In genomic region chr13:44990073-44990682, GRCm38 (mm10) we compare ENCODE assay signal across 29 mouse cellular contexts. TPM values are rescaled to one million over a fixed set of nuclear protein-coding genes. Genes with fewer than 3 reads are reported as not detected.
DNase-seq lines count a peak whose midpoint lies in the region; ATAC-seq and TF ChIP-seq lines count a peak whose summit lies in the region.
"Had no signal": no experiment of that assay in that cellular context is flagged by ENCODE, and none has a peak within 500 bp of the region (broad histone marks: within the 10 kb centered on the region; RNA-seq: fewer than 3 reads in every experiment).

No protein-coding gene starts in this region.

- no peak for TF ChIP-seq CTCF in liver, postnatal 0 days (IDR thresholded peaks at IDR 0.05; ENCODE audit: low read depth)
- peak; percentile 14; the same call in 1 of the 2 replicates for TF ChIP-seq CTCF in intestine, postnatal 0 days (IDR thresholded peaks at IDR 0.05; ENCODE audit: low read depth)
- TF ChIP-seq CTCF in stomach, postnatal 0 days (IDR thresholded peaks at IDR 0.05; ENCODE audit: low read depth): no peak

- H3K4me2 ChIP-seq in kidney, embryonic 14.5 days (replicated peaks; ENCODE audit: low read depth, low read length): no peak overlapping the region
- no peak overlapping the region for H3K4me2 ChIP-seq in liver, postnatal 0 days (ENCODE audit: low read depth, low read length)
- H3K4me2 ChIP-seq in liver, embryonic 11.5 days: no peak overlapping the region
- no peak overlapping the region for H3K4me2 ChIP-seq in intestine, postnatal 0 days (replicated peaks; ENCODE audit: low read depth)
- no peak overlapping the region for H3K4me2 ChIP-seq in stomach, postnatal 0 days (replicated peaks; ENCODE audit: low read depth)
- no peak overlapping the region for H3K4me2 ChIP-seq in forebrain, embryonic 12.5 days
- H3K4me2 ChIP-seq: forebrain, embryonic 13.5 days; heart, embryonic 11.5 days; hindbrain, embryonic 12.5 days; liver, embryonic 15.5 days; midbrain, embryonic 12.5 days; neural tube, embryonic 12.5 days had no signal

- H3K4me3 ChIP-seq in kidney, embryonic 14.5 days (ENCODE audit: low read length): no peak overlapping the region
- H3K4me3 ChIP-seq in liver, postnatal 0 days (ENCODE audit: low read depth, low read length): no peak overlapping the region
- H3K4me3 ChIP-seq in liver, embryonic 11.5 days (ENCODE audit: low read depth, low read length): no peak overlapping the region
- H3K4me3 ChIP-seq in intestine, postnatal 0 days (ENCODE audit: low read depth, low read length): no peak overlapping the region
- no peak overlapping the region for H3K4me3 ChIP-seq in stomach, postnatal 0 days (ENCODE audit: low read depth, low read length)
- no peak overlapping the region for H3K4me3 ChIP-seq in forebrain, embryonic 12.5 days (replicated peaks)
- H3K4me3 ChIP-seq: erythroblast, embryonic 14.5 days; forebrain, embryonic 13.5 days; hindbrain, embryonic 12.5 days; layer of hippocampus, adult 2 months; liver, embryonic 15.5 days; megakaryocyte, embryonic 14.5 days; midbrain, embryonic 12.5 days; myocyte; neural tube, embryonic 12.5 days had no signal

- ATAC-seq in kidney, embryonic 14.5 days (ENCODE audit: low FRiP score, low TSS enrichment): no peak
- ATAC-seq in liver, postnatal 0 days: peak; percentile 68
- no peak for ATAC-seq in liver, embryonic 11.5 days (replicated peaks; ENCODE audit: low FRiP score)
- ATAC-seq in intestine, postnatal 0 days: peak; percentile 92
- ATAC-seq in stomach, postnatal 0 days (ENCODE audit: low FRiP score, low TSS enrichment): peak; percentile 80
- no peak for ATAC-seq in forebrain, embryonic 12.5 days (ENCODE audit: low FRiP score)
- ATAC-seq: CD4-positive, CD25-positive, alpha-beta regulatory T cell, adult 4 months; forebrain, embryonic 13.5 days; hindbrain, postnatal 0 days had no signal

- 85% methylated on average over 7 of the region's 7 CpGs for WGBS in kidney, embryonic 14.5 days
- WGBS in liver, postnatal 0 days (ENCODE audit: insufficient replicate concordance): 85% methylated on average over 7 of the region's 7 CpGs
- WGBS in liver, embryonic 11.5 days: 91% methylated on average over 7 of the region's 7 CpGs
- WGBS in intestine, postnatal 0 days: 59% methylated on average over 7 of the region's 7 CpGs
- WGBS in stomach, postnatal 0 days: 63% methylated on average over 7 of the region's 7 CpGs
- 93% methylated on average over 7 of the region's 7 CpGs for WGBS in forebrain, embryonic 12.5 days

- peak; percentile 38 for DNase-seq in kidney, adult 18-20 months
- DNase-seq in liver, postnatal 0 days: no peak
- no peak for DNase-seq in liver, embryonic 11.5 days (ENCODE audit: low spot score)
- DNase-seq in stomach, postnatal 0 days (ENCODE audit: low spot score): peak; percentile 55
- no peak for DNase-seq in cerebellum, postnatal 14 days
- DNase-seq: adrenal gland, postnatal 25 days; cerebellum, adult 18-20 months; cerebellum, postnatal 10 days; gastrocnemius, postnatal 10 days; heart, postnatal 36 days; left cerebral cortex, postnatal 4 days; lung, postnatal 4 days; right cerebral cortex, adult 18-20 months; spleen, adult 18-20 months had no signal

- H3K36me3 ChIP-seq in kidney, embryonic 14.5 days (ENCODE audit: control insufficient read depth, insufficient read depth, low read length): peaks cover 18% of the 10 kb centered on the region; the same call in 1 of the 2 replicates
- H3K36me3 ChIP-seq in liver, postnatal 0 days (replicated peaks; ENCODE audit: insufficient read depth, low read length): peaks cover 13% of the 10 kb centered on the region
- H3K36me3 ChIP-seq in liver, embryonic 11.5 days (ENCODE audit: control insufficient read depth, insufficient read depth, low read length): no peaks in the 10 kb centered on the region
- peaks cover 3% of the 10 kb centered on the region for H3K36me3 ChIP-seq in intestine, postnatal 0 days (ENCODE audit: control insufficient read depth, insufficient read depth)
- no peaks in the 10 kb centered on the region for H3K36me3 ChIP-seq in stomach, postnatal 0 days (ENCODE audit: control insufficient read depth, insufficient read depth, low read length)
- H3K36me3 ChIP-seq in forebrain, embryonic 12.5 days (replicated peaks): peaks cover 5% of the 10 kb centered on the region; the same call in 1 of the 2 replicates

- H3K27ac ChIP-seq in kidney, embryonic 14.5 days (ENCODE audit: low read depth, low read length): no peak overlapping the region
- H3K27ac ChIP-seq in liver, postnatal 0 days (ENCODE audit: low read depth): no peak overlapping the region
- H3K27ac ChIP-seq in liver, embryonic 11.5 days (ENCODE audit: low read depth, low read length): no peak overlapping the region
- H3K27ac ChIP-seq in intestine, postnatal 0 days (ENCODE audit: low read depth, low read length): peak overlapping the region; percentile 41
- peak overlapping the region; percentile 5; the same call in 1 of the 2 replicates for H3K27ac ChIP-seq in stomach, postnatal 0 days (replicated peaks)
- H3K27ac ChIP-seq in forebrain, embryonic 12.5 days: no peak overlapping the region
- H3K27ac ChIP-seq: forebrain, embryonic 13.5 days; hindbrain, embryonic 12.5 days; hindbrain, postnatal 0 days; layer of hippocampus, adult 2 months; liver, embryonic 15.5 days; midbrain, embryonic 12.5 days; neural tube, embryonic 12.5 days had no signal

- peak; percentile 27; the same call in 1 of the 2 replicates for TF ChIP-seq EP300 in liver, postnatal 0 days (IDR thresholded peaks at IDR 0.05; ENCODE audit: low read depth)
- no peak for TF ChIP-seq EP300 in stomach, postnatal 0 days (optimal IDR thresholded peaks at IDR 0.05)

- H3K27me3 ChIP-seq in kidney, embryonic 14.5 days (ENCODE audit: control insufficient read depth, insufficient read depth, low read length): no peaks in the 10 kb centered on the region
- no peaks in the 10 kb centered on the region for H3K27me3 ChIP-seq in liver, postnatal 0 days (ENCODE audit: insufficient read depth, low read length)
- H3K27me3 ChIP-seq in liver, embryonic 11.5 days (replicated peaks; ENCODE audit: control insufficient read depth, insufficient read depth, low read length): no peaks in the 10 kb centered on the region
- H3K27me3 ChIP-seq in intestine, postnatal 0 days (replicated peaks; ENCODE audit: control insufficient read depth, insufficient read depth, low read length): no peaks in the 10 kb centered on the region
- no peaks in the 10 kb centered on the region for H3K27me3 ChIP-seq in stomach, postnatal 0 days (ENCODE audit: control insufficient read depth, insufficient read depth, low read length)
- H3K27me3 ChIP-seq in forebrain, embryonic 12.5 days: no peaks in the 10 kb centered on the region
- H3K27me3 ChIP-seq: forebrain, embryonic 13.5 days; hindbrain, embryonic 12.5 days; liver, embryonic 15.5 days; megakaryocyte, embryonic 14.5 days; midbrain, embryonic 12.5 days; neural tube, embryonic 12.5 days had no signal

- no peak overlapping the region for H3K9ac ChIP-seq in kidney, embryonic 14.5 days (ENCODE audit: low read depth, low read length)
- no peak overlapping the region for H3K9ac ChIP-seq in liver, postnatal 0 days (replicated peaks)
- H3K9ac ChIP-seq in liver, embryonic 11.5 days (ENCODE audit: low read depth, low read length): no peak overlapping the region
- no peak overlapping the region for H3K9ac ChIP-seq in intestine, postnatal 0 days (ENCODE audit: low read depth, low read length)
- H3K9ac ChIP-seq in stomach, postnatal 0 days (ENCODE audit: low read length): no peak overlapping the region
- no peak overlapping the region for H3K9ac ChIP-seq in forebrain, embryonic 12.5 days
- H3K9ac ChIP-seq: forebrain, embryonic 13.5 days; hindbrain, embryonic 12.5 days; liver, embryonic 15.5 days; midbrain, embryonic 12.5 days; neural tube, embryonic 12.5 days had no signal

- no peaks in the 10 kb centered on the region for H3K9me3 ChIP-seq in kidney, embryonic 14.5 days (ENCODE audit: control insufficient read depth, low read length)
- H3K9me3 ChIP-seq in liver, postnatal 0 days (ENCODE audit: low read length): no peaks in the 10 kb centered on the region
- H3K9me3 ChIP-seq in liver, embryonic 11.5 days (ENCODE audit: control insufficient read depth, low read length): no peaks in the 10 kb centered on the region
- no peaks in the 10 kb centered on the region for H3K9me3 ChIP-seq in intestine, postnatal 0 days (ENCODE audit: control insufficient read depth)
- no peaks in the 10 kb centered on the region for H3K9me3 ChIP-seq in stomach, postnatal 0 days (ENCODE audit: control insufficient read depth, low read length)
- H3K9me3 ChIP-seq in forebrain, embryonic 12.5 days: no peaks in the 10 kb centered on the region
- H3K9me3 ChIP-seq: forebrain, embryonic 13.5 days; hindbrain, embryonic 12.5 days; liver, embryonic 15.5 days; megakaryocyte, embryonic 14.5 days; midbrain, embryonic 12.5 days; neural tube, embryonic 12.5 days had no signal

- H3K4me1 ChIP-seq in kidney, embryonic 14.5 days (ENCODE audit: control insufficient read depth, insufficient read depth, low read length): no peaks in the 10 kb centered on the region
- peaks cover 7% of the 10 kb centered on the region; the same call in 1 of the 2 replicates for H3K4me1 ChIP-seq in liver, postnatal 0 days (ENCODE audit: insufficient read depth)
- 0 out of 2 replicates have a peak, but pooled peaks cover 5% of the 10 kb centered on the region for H3K4me1 ChIP-seq in liver, embryonic 11.5 days (replicated peaks; ENCODE audit: control insufficient read depth, insufficient read depth, low read length)
- H3K4me1 ChIP-seq in intestine, postnatal 0 days (replicated peaks; ENCODE audit: control insufficient read depth, insufficient read depth, low read length): no peaks in the 10 kb centered on the region
- H3K4me1 ChIP-seq in stomach, postnatal 0 days (replicated peaks; ENCODE audit: control insufficient read depth, insufficient read depth): no peaks in the 10 kb centered on the region
- peaks cover 13% of the 10 kb centered on the region for H3K4me1 ChIP-seq in forebrain, embryonic 12.5 days
- H3K4me1 ChIP-seq: hindbrain, embryonic 12.5 days; midbrain, embryonic 12.5 days; neural tube, embryonic 12.5 days had no signal

RNA-seq across cellular contexts. Expression of gene Dtnbp1, which starts 11.8 kb away (rescaled TPM):
- polyA plus RNA-seq in kidney, embryonic 14.5 days (2014; fragmentation: Nextera tagmentation; extraction: Ambion mirVana): 81.7 and 82.3 TPM in 2 replicates
- polyA plus RNA-seq in liver, postnatal 0 days (2015; fragmentation: Nextera tagmentation; extraction: Ambion mirVana): 34.2 and 40.5 TPM in 2 replicates
- 41.5 and 42.3 TPM in 2 replicates for polyA plus RNA-seq in liver, embryonic 11.5 days (2014; fragmentation: Nextera tagmentation; extraction: Ambion mirVana)
- 65.2 and 69.7 TPM in 2 replicates for polyA plus RNA-seq in intestine, postnatal 0 days (2015; fragmentation: Nextera tagmentation; extraction: Ambion mirVana)
- 47.7 and 52.6 TPM in 2 replicates for polyA plus RNA-seq in stomach, postnatal 0 days (2015; fragmentation: Nextera tagmentation; extraction: Ambion mirVana)
- polyA plus RNA-seq in forebrain, embryonic 12.5 days (2016; fragmentation: Nextera tagmentation; extraction: Ambion mirVana): 86.7 and 87.1 TPM in 2 replicates

Comparison
In these comparisons a context has a peak if more than half of its experiments do, and no peak if none do; other contexts are left out.
1. ATAC-seq: peak in liver, postnatal 0 days (single experiment), intestine, postnatal 0 days (single experiment) and stomach, postnatal 0 days (single experiment); none in kidney, embryonic 14.5 days (single experiment), liver, embryonic 11.5 days (single experiment) and forebrain, embryonic 12.5 days (single experiment).
2. DNase-seq: peak in kidney, adult 18-20 months (single experiment) and stomach, postnatal 0 days (single experiment); none in liver, postnatal 0 days (single experiment), liver, embryonic 11.5 days (single experiment) and cerebellum, postnatal 14 days (0 of 2).
3. H3K27ac ChIP-seq: peak in intestine, postnatal 0 days (single experiment) and stomach, postnatal 0 days (single experiment); none in kidney, embryonic 14.5 days (single experiment), liver, postnatal 0 days (single experiment), liver, embryonic 11.5 days (single experiment) and forebrain, embryonic 12.5 days (single experiment).